Comparison of ENCODE assay signal across 7 mouse cellular contexts in the genomic region with DNA sequence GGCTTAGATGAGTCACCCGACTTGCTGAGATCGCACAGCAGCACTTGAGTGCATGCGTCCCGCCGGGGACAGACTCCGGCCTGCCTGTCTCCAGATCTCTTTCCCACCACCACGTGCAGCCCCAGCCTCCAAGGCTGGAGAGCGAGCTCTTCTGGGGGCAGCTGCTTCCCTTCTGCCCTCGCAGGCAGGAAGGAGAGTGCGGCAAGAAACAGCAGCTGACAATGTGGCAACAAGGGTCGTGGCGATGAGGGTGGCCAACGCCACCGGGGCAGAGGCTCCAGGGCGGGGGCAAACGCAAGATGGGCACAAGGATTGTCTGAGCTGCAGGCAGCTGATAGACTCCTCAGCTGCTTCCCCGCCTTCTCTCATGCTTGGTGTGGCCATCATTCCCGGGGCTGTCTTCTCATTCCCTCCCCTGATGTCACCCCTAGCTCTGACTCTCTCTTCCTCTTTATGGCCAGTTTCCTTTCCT. TPM values are rescaled to one million over a fixed set of nuclear protein-coding genes. Genes with fewer than 3 reads are reported as not detected.
DNase-seq lines count a peak whose midpoint lies in the region; ATAC-seq and TF ChIP-seq lines count a peak whose summit lies in the region.

No protein-coding gene starts in this region.

- 0 out of 2 replicates have a peak overlapping the region, but pooled peaks have one; percentile 75 for H3K27ac ChIP-seq in neural tube, embryonic 11.5 days (ENCODE audit: low read depth, low read length)
- H3K27ac ChIP-seq in neural tube, embryonic 15.5 days (replicated peaks): no peak overlapping the region
- H3K27ac ChIP-seq in intestine, embryonic 15.5 days: peak overlapping the region; percentile 97
- no peak overlapping the region for H3K27ac ChIP-seq in midbrain, postnatal 0 days (ENCODE audit: low read depth, low read length)

- no peak overlapping the region for H3K4me3 ChIP-seq in neural tube, embryonic 11.5 days (ENCODE audit: low read depth, low read length)
- no peak overlapping the region for H3K4me3 ChIP-seq in neural tube, embryonic 15.5 days (replicated peaks)
- peak overlapping the region; percentile 52 for H3K4me3 ChIP-seq in erythroblast, embryonic 14.5 days (replicated peaks)
- H3K4me3 ChIP-seq in intestine, embryonic 15.5 days (replicated peaks): no peak overlapping the region
- H3K4me3 ChIP-seq in midbrain, postnatal 0 days (ENCODE audit: low read depth, low read length): no peak overlapping the region

- 79% methylated on average over 18 of the region's 18 CpGs for WGBS in neural tube, embryonic 11.5 days
- 76% methylated on average over 18 of the region's 18 CpGs for WGBS in neural tube, embryonic 15.5 days
- 35% methylated on average over 18 of the region's 18 CpGs for WGBS in intestine, embryonic 15.5 days
- 58% methylated on average over 18 of the region's 18 CpGs for WGBS in midbrain, postnatal 0 days

- no peak for TF ChIP-seq CTCF in midbrain, postnatal 0 days (IDR thresholded peaks at IDR 0.05)

- peak overlapping the region; percentile 0; the same call in 1 of the 2 replicates for H3K9ac ChIP-seq in neural tube, embryonic 11.5 days (ENCODE audit: low read length)
- no peak overlapping the region for H3K9ac ChIP-seq in neural tube, embryonic 15.5 days (replicated peaks)
- peak overlapping the region; percentile 12; the same call in 1 of the 2 replicates for H3K9ac ChIP-seq in intestine, embryonic 15.5 days
- H3K9ac ChIP-seq in midbrain, postnatal 0 days (replicated peaks; ENCODE audit: low read length, poor library complexity, severe bottlenecking): peak overlapping the region; percentile 33; the same call in 1 of the 2 replicates

- H3K36me3 ChIP-seq in neural tube, embryonic 11.5 days (ENCODE audit: control insufficient read depth, insufficient read depth, low read length): no peaks in the 10 kb centered on the region
- no peaks in the 10 kb centered on the region for H3K36me3 ChIP-seq in neural tube, embryonic 15.5 days
- H3K36me3 ChIP-seq in erythroblast, embryonic 14.5 days (ENCODE audit: control insufficient read depth): peaks cover 14% of the 10 kb centered on the region
- no peaks in the 10 kb centered on the region for H3K36me3 ChIP-seq in intestine, embryonic 15.5 days
- no peaks in the 10 kb centered on the region for H3K36me3 ChIP-seq in midbrain, postnatal 0 days (ENCODE audit: insufficient read depth, low read length)

- no peak overlapping the region for H3K4me2 ChIP-seq in neural tube, embryonic 11.5 days (ENCODE audit: low read depth)
- H3K4me2 ChIP-seq in neural tube, embryonic 15.5 days: no peak overlapping the region
- H3K4me2 ChIP-seq in intestine, embryonic 15.5 days (replicated peaks): peak overlapping the region; percentile 24; the same call in 1 of the 2 replicates
- no peak overlapping the region for H3K4me2 ChIP-seq in midbrain, postnatal 0 days (ENCODE audit: low read depth, low read length, poor library complexity, severe bottlenecking)

- no peak for ATAC-seq in neural tube, embryonic 11.5 days (ENCODE audit: insufficient read depth, low FRiP score, low TSS enrichment)
- ATAC-seq in neural tube, embryonic 15.5 days (ENCODE audit: low FRiP score): no peak
- ATAC-seq in intestine, embryonic 15.5 days: no peak
- ATAC-seq in midbrain, postnatal 0 days (ENCODE audit: low FRiP score): no peak

- no peaks in the 10 kb centered on the region for H3K9me3 ChIP-seq in neural tube, embryonic 11.5 days (ENCODE audit: control insufficient read depth, low read length)
- H3K9me3 ChIP-seq in neural tube, embryonic 15.5 days (replicated peaks): no peaks in the 10 kb centered on the region
- no peaks in the 10 kb centered on the region for H3K9me3 ChIP-seq in erythroblast, embryonic 14.5 days (ENCODE audit: control insufficient read depth, low read length)
- H3K9me3 ChIP-seq in intestine, embryonic 15.5 days: no peaks in the 10 kb centered on the region
- H3K9me3 ChIP-seq in midbrain, postnatal 0 days (ENCODE audit: low read length): no peaks in the 10 kb centered on the region

- H3K27me3 ChIP-seq in neural tube, embryonic 11.5 days (ENCODE audit: control insufficient read depth, insufficient read depth, low read length): no peaks in the 10 kb centered on the region
- no peaks in the 10 kb centered on the region for H3K27me3 ChIP-seq in neural tube, embryonic 15.5 days (replicated peaks)
- H3K27me3 ChIP-seq in erythroblast, embryonic 14.5 days (ENCODE audit: control insufficient read depth): no peaks in the 10 kb centered on the region
- no peaks in the 10 kb centered on the region for H3K27me3 ChIP-seq in intestine, embryonic 15.5 days (replicated peaks)
- no peaks in the 10 kb centered on the region for H3K27me3 ChIP-seq in midbrain, postnatal 0 days (ENCODE audit: insufficient read depth, low read length)

- no peak for DNase-seq in neural tube, embryonic 11.5 days (ENCODE audit: low spot score)
- DNase-seq in midbrain, postnatal 0 days (ENCODE audit: low spot score): no peak
- no peak for DNase-seq in frontal cortex, postnatal 14 days (ENCODE audit: low spot score in 2 of 2)
- DNase-seq in layer of hippocampus, adult 18-20 months (ENCODE audit: low spot score in 2 of 2): no peak

- H3K4me1 ChIP-seq in neural tube, embryonic 11.5 days (ENCODE audit: control insufficient read depth, insufficient read depth, low read length): peaks cover 15% of the 10 kb centered on the region
- H3K4me1 ChIP-seq in neural tube, embryonic 15.5 days: peaks cover 24% of the 10 kb centered on the region
- peaks cover 87% of the 10 kb centered on the region for H3K4me1 ChIP-seq in erythroblast, embryonic 14.5 days (ENCODE audit: control insufficient read depth)
- H3K4me1 ChIP-seq in intestine, embryonic 15.5 days (replicated peaks): peaks cover 48% of the 10 kb centered on the region
- H3K4me1 ChIP-seq in midbrain, postnatal 0 days (ENCODE audit: insufficient read depth, low read length): no peaks in the 10 kb centered on the region

RNA-seq across cellular contexts. Expression of gene Ccnd3, which starts 18.4 kb away (rescaled TPM):
- 260 TPM in 2 replicates for polyA plus RNA-seq in neural tube, embryonic 11.5 days (2014; fragmentation: Nextera tagmentation; extraction: Ambion mirVana)
- polyA plus RNA-seq in neural tube, embryonic 15.5 days (2015; fragmentation: Nextera tagmentation; extraction: Ambion mirVana): 76.5 and 139 TPM in 2 replicates
- 247 and 292 TPM in 2 replicates for polyA plus RNA-seq in erythroblast, embryonic 14.5 days (2012)
- 394 and 407 TPM in 2 replicates for polyA plus RNA-seq in intestine, embryonic 15.5 days (2015; fragmentation: Nextera tagmentation; extraction: Ambion mirVana)
- 37.2 and 41.1 TPM in 2 replicates for total RNA-seq in midbrain, postnatal 0 days (2014; rRNA removed)
- polyA plus RNA-seq in midbrain, postnatal 0 days (2015; fragmentation: Nextera tagmentation; extraction: Ambion mirVana): 52.6 and 57.0 TPM in 2 replicates
- total RNA-seq in layer of hippocampus, adult 18-20 months (2021): 10 to 100 TPM; 43.4 to 43.6 TPM

RNA-seq across cellular contexts. Expression of gene Taf8, which starts 21.2 kb away (rescaled TPM):
- 25.3 and 27.5 TPM in 2 replicates for polyA plus RNA-seq in neural tube, embryonic 11.5 days (2014; fragmentation: Nextera tagmentation; extraction: Ambion mirVana)
- 19.5 and 21.5 TPM in 2 replicates for polyA plus RNA-seq in neural tube, embryonic 15.5 days (2015; fragmentation: Nextera tagmentation; extraction: Ambion mirVana)
- 2.9 and 4.3 TPM in 2 replicates for polyA plus RNA-seq in erythroblast, embryonic 14.5 days (2012)
- polyA plus RNA-seq in intestine, embryonic 15.5 days (2015; fragmentation: Nextera tagmentation; extraction: Ambion mirVana): 20.4 and 21.9 TPM in 2 replicates
- total RNA-seq in midbrain, postnatal 0 days (2014; rRNA removed): 15.1 and 25.1 TPM in 2 replicates
- polyA plus RNA-seq in midbrain, postnatal 0 days (2015; fragmentation: Nextera tagmentation; extraction: Ambion mirVana): 11.5 and 12.3 TPM in 2 replicates
- 10 to 100 TPM; 19.1 to 23.9 TPM for total RNA-seq in layer of hippocampus, adult 18-20 months (2021)

Comparison
In these comparisons a context has a peak if more than half of its experiments do, and no peak if none do; other contexts are left out.
1. H3K27ac ChIP-seq: peak in neural tube, embryonic 11.5 days (single experiment) and intestine, embryonic 15.5 days (single experiment); none in neural tube, embryonic 15.5 days (single experiment) and midbrain, postnatal 0 days (single experiment).